9 mouse cellular contexts compared by ENCODE assay signal in genomic region chr19:28883126-28883525, GRCm38 (mm10). TPM values are rescaled to one million over a fixed set of nuclear protein-coding genes. Genes with fewer than 3 reads are reported as not detected.
DNase-seq lines count a peak whose midpoint lies in the region; ATAC-seq and TF ChIP-seq lines count a peak whose summit lies in the region.
"Had no signal": no experiment of that assay in that cellular context is flagged by ENCODE, and none has a peak within 500 bp of the region (broad histone marks: within the 10 kb centered on the region; RNA-seq: fewer than 3 reads in every experiment).

No protein-coding gene starts in this region.

- DNase-seq in hindbrain, embryonic 11.5 days (ENCODE audit: low spot score), result peak; percentile 58
- DNase-seq in hindbrain, embryonic 14.5 days (ENCODE audit: low spot score), result no peak
- DNase-seq in 3134 (ENCODE audit: extremely low read depth, insufficient read length, low spot score) (peak; percentile 6), CH12.LX (ENCODE audit: extremely low read depth) (peak; percentile 40)
- DNase-seq in cerebellum, postnatal 14 days, result peak; percentile 38 to 62
- peak; percentile 18 for DNase-seq in large intestine, adult 2 months (ENCODE audit: low read depth, low spot score)
- DNase-seq in thymus, postnatal 0 days (ENCODE audit: low spot score), result peak; percentile 26
- DNase-seq in gastrocnemius, adult 18-20 months (ENCODE audit: low spot score), result no peak

- TF ChIP-seq RAD21 in CH12.LX (IDR thresholded peaks at IDR 0.05; ENCODE audit: low read depth, low read length), result peak; percentile 66

- in situ Hi-C loops in CH12.LX (cut with MboI; ENCODE audit: low pct_ligation_motif_present, low pct_unique_long_range_greater_than_20kb, low sequenced_read_pairs), result no loop called here

- H3K4me3 ChIP-seq in hindbrain, embryonic 11.5 days (ENCODE audit: low read depth, low read length), result no peak overlapping the region
- no peak overlapping the region for H3K4me3 ChIP-seq in hindbrain, embryonic 14.5 days (replicated peaks; ENCODE audit: low read length)
- H3K4me3 ChIP-seq in CH12.LX (replicated peaks in 1 of 3; ENCODE audit: low read depth in 2 of 3, low read length in 2 of 3, poor library complexity in 1 of 3), result no peak overlapping the region
- H3K4me3 ChIP-seq: megakaryocyte, embryonic 14.5 days had no signal

- H3K79me2 ChIP-seq in CH12.LX (replicated peaks; ENCODE audit: control insufficient read depth, extremely low read depth, insufficient read depth, poor library complexity, severe bottlenecking), result no peaks in the 10 kb centered on the region

- H3K9ac ChIP-seq in hindbrain, embryonic 11.5 days (ENCODE audit: low read depth, low read length), result no peak overlapping the region
- H3K9ac ChIP-seq in hindbrain, embryonic 14.5 days, result no peak overlapping the region
- H3K9ac ChIP-seq in CH12.LX (ENCODE audit: insufficient read depth, low read depth), result no peak overlapping the region

- TF ChIP-seq CTCF in CH12.LX (conservative IDR thresholded peaks at IDR 0.05 in 1 of 2, IDR thresholded peaks at IDR 0.05 in 1 of 2; ENCODE audit: low read depth in 2 of 2, low read length in 2 of 2), result peak; percentile 67 to 79

- dilution Hi-C loops in CH12.LX (cut with MboI; ENCODE audit: extremely low pct_ligation_motif_present, extremely low pct_unique_long_range_greater_than_20kb, low sequenced_read_pairs), result no loop called here

- no peak for ATAC-seq in hindbrain, embryonic 11.5 days (ENCODE audit: low FRiP score)
- no peak for ATAC-seq in hindbrain, embryonic 14.5 days (ENCODE audit: low FRiP score)

- no peak overlapping the region for H3K27ac ChIP-seq in hindbrain, embryonic 11.5 days (ENCODE audit: low read depth, low read length)
- H3K27ac ChIP-seq in hindbrain, embryonic 14.5 days, result no peak overlapping the region
- no peak overlapping the region for H3K27ac ChIP-seq in CH12.LX (ENCODE audit: insufficient read depth, low read depth)

- H3K27me3 ChIP-seq in hindbrain, embryonic 11.5 days (ENCODE audit: control insufficient read depth, insufficient read depth, low read length), result no peaks in the 10 kb centered on the region
- no peaks in the 10 kb centered on the region for H3K27me3 ChIP-seq in hindbrain, embryonic 14.5 days (ENCODE audit: control insufficient read depth, insufficient read depth, low read length)
- no peaks in the 10 kb centered on the region for H3K27me3 ChIP-seq in CH12.LX (replicated peaks)

- H3K36me3 ChIP-seq in hindbrain, embryonic 11.5 days (ENCODE audit: control insufficient read depth, insufficient read depth, low read length), result no peaks in the 10 kb centered on the region
- no peaks in the 10 kb centered on the region for H3K36me3 ChIP-seq in hindbrain, embryonic 14.5 days (replicated peaks; ENCODE audit: control insufficient read depth, insufficient read depth)
- H3K36me3 ChIP-seq in CH12.LX (replicated peaks in 1 of 2; ENCODE audit: control insufficient read depth in 1 of 2, insufficient read depth in 1 of 2, low read length in 1 of 2), result no peaks in the 10 kb centered on the region

- no peak for TF ChIP-seq EP300 in CH12.LX (IDR thresholded peaks at IDR 0.05; ENCODE audit: low read length)

- no peaks in the 10 kb centered on the region for H3K9me3 ChIP-seq in hindbrain, embryonic 11.5 days (ENCODE audit: control insufficient read depth, low read length)
- H3K9me3 ChIP-seq in hindbrain, embryonic 14.5 days (ENCODE audit: control insufficient read depth, low read length), result no peaks in the 10 kb centered on the region
- no peaks in the 10 kb centered on the region for H3K9me3 ChIP-seq in CH12.LX (replicated peaks; ENCODE audit: low read length)
- H3K9me3 ChIP-seq: megakaryocyte, embryonic 14.5 days had no signal

- 57% methylated on average over 1 of the region's 1 CpGs for WGBS in hindbrain, embryonic 11.5 days
- 52% methylated on average over 1 of the region's 1 CpGs for whole genome bisulfite sequencing in hindbrain, embryonic 14.5 days
- 62% methylated on average over 1 of the region's 1 CpGs for WGBS in large intestine, adult 2 months

- no peak for TF ChIP-seq POLR2A in CH12.LX (IDR thresholded peaks at IDR 0.05; ENCODE audit: low read depth, low read length)

- no peak overlapping the region for H3K4me2 ChIP-seq in hindbrain, embryonic 11.5 days (replicated peaks; ENCODE audit: low read depth, low read length)
- H3K4me2 ChIP-seq in hindbrain, embryonic 14.5 days (replicated peaks), result no peak overlapping the region
- H3K4me2 ChIP-seq in CH12.LX (ENCODE audit: insufficient read depth, low read depth, poor library complexity, severe bottlenecking), result no peak overlapping the region

- no peaks in the 10 kb centered on the region for H3K4me1 ChIP-seq in hindbrain, embryonic 11.5 days (replicated peaks; ENCODE audit: control insufficient read depth, insufficient read depth, low read length)
- H3K4me1 ChIP-seq in hindbrain, embryonic 14.5 days (replicated peaks; ENCODE audit: control insufficient read depth, insufficient read depth, low read length), result no peaks in the 10 kb centered on the region
- H3K4me1 ChIP-seq in CH12.LX (ENCODE audit: control insufficient read depth in 1 of 2, insufficient read depth in 2 of 2), result no peaks in the 10 kb centered on the region

TF ChIP-seq in CH12.LX, 34 proteins besides CTCF, POLR2A, EP300 and RAD21:
- TF ChIP-seq SMC3 (IDR thresholded peaks at IDR 0.05; ENCODE audit: low read depth, low read length), result peak; percentile 81
- TF ChIP-seq MYC (IDR thresholded peaks at IDR 0.05; ENCODE audit: low read depth, low read length), result no peak
- TF ChIP-seq ZMIZ1 (IDR thresholded peaks at IDR 0.05; ENCODE audit: low read depth, low read length), result no peak
- no peak for TF ChIP-seq MXI1 (IDR thresholded peaks at IDR 0.05; ENCODE audit: low read depth, low read length)

RNA-seq across cellular contexts. Expression of gene Slc1a1, which starts 48.3 kb away (rescaled TPM):
- 1.2 TPM in 2 replicates for polyA plus RNA-seq in hindbrain, embryonic 11.5 days (2014; fragmentation: Nextera tagmentation; extraction: Ambion mirVana)
- polyA plus RNA-seq in hindbrain, embryonic 14.5 days (2014; fragmentation: Nextera tagmentation; extraction: Ambion mirVana), result 27.8 and 34.4 TPM in 2 replicates
- total RNA-seq in CH12.LX (2012; rRNA removed) (0.21 and 1.1 TPM in 2 replicates), CH12.LX (2014; rRNA removed) (0.42 and 0.95 TPM in 2 replicates)
- 0.20 and 0.34 TPM in 2 replicates for polyA plus RNA-seq in CH12.LX (2012; ENCODE audit: insufficient read length, low read depth)
- 41.5 and 42.0 TPM in 2 replicates for polyA plus RNA-seq in large intestine, adult 2 months (2012; rRNA removed)
- polyA plus RNA-seq in thymus, postnatal 0 days (2015; fragmentation: Nextera tagmentation; extraction: Ambion mirVana), result 0.06 and 0.17 TPM in 2 replicates
- total RNA-seq in gastrocnemius, adult 18-20 months (2021), result 1 to 10 TPM; 3.1 to 3.6 TPM

Comparison
In these comparisons a context has a peak if more than half of its experiments do, and no peak if none do; other contexts are left out.
1. DNase-seq: peak in hindbrain, embryonic 11.5 days (single experiment), 3134 (single experiment), CH12.LX (single experiment), cerebellum, postnatal 14 days (2 of 2), large intestine, adult 2 months (single experiment) and thymus, postnatal 0 days (single experiment); none in hindbrain, embryonic 14.5 days (single experiment) and gastrocnemius, adult 18-20 months (single experiment).
2. RNA of gene Slc1a1, which starts 48.3 kb away (polyA plus RNA-seq): 41.5 to 42.0 TPM in large intestine, adult 2 months and 27.8 to 34.4 TPM in hindbrain, embryonic 14.5 days; 1.2 TPM in hindbrain, embryonic 11.5 days, 0.20 to 0.34 TPM in CH12.LX and 0.06 to 0.17 TPM in thymus, postnatal 0 days; every median in the first group is over 10 times any median in the second.